Mouse (Mus musculus): Measurements from ENCODE around the gene Creg1.

DNA sequence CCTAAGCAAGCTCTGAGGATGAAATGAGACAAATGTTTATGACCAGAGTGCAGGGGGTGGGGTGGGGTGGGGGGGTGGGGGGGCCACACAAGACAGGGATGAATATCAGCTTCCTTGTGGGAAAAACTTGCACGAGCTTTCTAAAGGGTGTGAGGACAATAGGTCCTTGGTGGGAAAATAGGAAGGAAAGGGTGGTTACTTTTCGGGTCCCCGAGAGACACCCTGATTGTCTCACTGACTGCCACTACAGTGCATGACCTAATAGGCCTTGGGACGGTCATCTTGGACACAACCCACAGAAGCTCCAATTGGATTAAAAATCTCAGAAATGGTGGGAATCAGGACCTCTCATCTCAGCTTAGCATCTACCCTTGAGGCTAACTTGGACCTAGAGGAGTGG lies 55.6 kb downstream of the Creg1 start:
- TF ChIP-seq CTCF (conservative IDR thresholded peaks at IDR 0.05; ENCODE audit: low read length) (no peak), POU5F1 (IDR thresholded peaks at IDR 0.05; ENCODE audit: borderline replicate concordance, low read length) (no peak)
